Mouse (Mus musculus) ES-Bruce4 (cell line): Measurements from ENCODE around the gene Fam57b.

ENCODE experiments used
- CTCF ChIP-seq: IDR thresholded peaks from one replicate; pipeline ENCODE4 v1.8.1; 2011; ENCODE audit warnings: low read depth, low read length
- EP300 ChIP-seq: IDR thresholded peaks from 2 replicates; pipeline ENCODE4 v1.6.1; 2011; ENCODE audit warnings: low read depth, low read length; ENCODE audit not compliant: insufficient read depth

DNA sequence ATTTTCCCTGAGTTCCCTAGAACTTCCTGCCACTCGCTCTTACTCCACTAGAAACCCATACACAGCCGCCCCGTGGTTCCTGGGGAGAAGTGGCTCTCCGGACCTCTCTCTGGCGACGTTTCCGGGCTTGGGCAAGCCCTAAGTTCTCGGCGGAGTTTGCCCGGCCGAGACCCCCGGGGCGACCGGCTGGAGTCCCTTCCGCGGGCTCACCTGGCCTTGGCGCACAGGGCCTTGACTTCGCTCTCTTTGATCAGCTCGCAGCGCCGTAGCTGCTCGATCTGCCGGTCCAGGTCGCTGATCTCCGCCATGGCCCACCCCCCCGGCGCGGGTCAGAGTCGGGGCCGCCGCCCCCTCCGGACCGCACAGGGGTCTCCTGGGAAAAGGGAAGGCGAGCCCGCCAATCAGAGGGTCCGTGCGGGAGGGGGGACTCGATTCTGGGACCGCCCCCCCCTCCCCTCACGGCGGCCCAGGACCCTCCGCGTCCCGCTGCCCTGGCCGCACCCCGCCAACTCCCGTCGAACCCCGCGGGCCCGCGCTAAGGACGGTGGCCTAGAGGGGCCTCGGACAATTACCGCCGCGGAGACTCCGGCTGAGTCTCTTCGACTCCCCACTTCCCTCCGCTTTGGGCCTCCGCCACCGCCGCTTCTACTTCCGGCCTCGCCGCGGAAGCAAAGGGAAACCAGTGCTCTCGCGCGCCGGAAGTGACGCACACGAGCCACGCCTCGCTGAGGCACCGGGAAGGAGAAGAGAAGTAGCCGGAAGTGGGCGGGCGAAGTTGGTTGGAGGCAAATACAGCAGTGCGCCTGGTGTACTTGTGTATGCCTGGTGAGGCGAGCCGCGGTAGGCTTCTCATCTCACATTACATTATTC, 5.4 kb upstream of the Fam57b start, which contains the start of gene Ppp4c:
- TF ChIP-seq CTCF (no peak), EP300 (no peak; the same call in 1 of the 2 replicates)
